Mouse (Mus musculus) stomach, embryonic 14.5 days (tissue): Measurements from ENCODE around the gene Hpcal4. TPM values are rescaled to one million over a fixed set of nuclear protein-coding genes. Genes with fewer than 3 reads are reported as not detected.
"Not testable (repeated sequence)": the region's sequence is repeated elsewhere in the genome, so short reads cannot be mapped to it uniquely, and the experiment has no call there.

Experiments
- ATAC-seq: fragments of 200-750 bp; cut with Nextera tagmentation; 2 replicates; pipeline ENCODE4 v1.8.0; 2017; ENCODE audit warnings: low read depth, moderate TSS enrichment; ENCODE audit not compliant: insufficient number of reproducible peaks, insufficient read depth, low FRiP score
- H3K27ac ChIP-seq: fragments of 300-500 bp; sonication (generic); 2 replicates; pipeline ENCODE4 v1.5.1; 2014; ENCODE audit warnings: mild to moderate bottlenecking, low read length, moderate library complexity, mixed read lengths
- H3K27me3 ChIP-seq: fragments of 300-500 bp; sonication (generic); 2 replicates; pipeline ENCODE4 v1.6.1; 2014; ENCODE audit warnings: low read length, control low read depth, mixed read lengths; ENCODE audit not compliant: control insufficient read depth, insufficient read depth
- H3K36me3 ChIP-seq: fragments of 300-500 bp; sonication (generic); 2 replicates; pipeline ENCODE4 v1.6.1; 2014; ENCODE audit warnings: mild to moderate bottlenecking, control low read depth, low read length, moderate library complexity, mixed read lengths; ENCODE audit not compliant: control insufficient read depth, insufficient read depth
- H3K4me1 ChIP-seq: fragments of 300-500 bp; sonication (generic); 2 replicates; pipeline ENCODE4 v1.6.1; 2014; ENCODE audit warnings: low read length, control low read depth, mixed read lengths; ENCODE audit not compliant: control insufficient read depth, insufficient read depth
- H3K4me2 ChIP-seq: fragments of 300-500 bp; sonication (generic); replicated peaks from 2 replicates; pipeline ENCODE4 v1.6.1; 2014; ENCODE audit warnings: low read depth, low read length, control low read depth
- H3K4me3 ChIP-seq: fragments of 300-500 bp; sonication (generic); 2 replicates; pipeline ENCODE4 v1.5.1; 2014; ENCODE audit warnings: low read depth, low read length, control low read depth
- H3K9ac ChIP-seq: fragments of 300-500 bp; sonication (generic); replicated peaks from 2 replicates; pipeline ENCODE4 v1.6.1; 2014; ENCODE audit warnings: low read depth, mild to moderate bottlenecking, control low read depth, low read length, moderate library complexity, mixed read lengths
- H3K9me3 ChIP-seq: fragments of 300-500 bp; sonication (generic); 2 replicates; pipeline ENCODE4 v1.6.1; 2016; ENCODE audit warnings: low read depth, low read length, control low read depth; ENCODE audit not compliant: control insufficient read depth
- WGBS: fragments of 180-500 bp; shearing (Covaris S2); extraction: QIAGEN DNeasy Blood & Tissue Kit; methylation state at CpG from one replicate; pipeline ENCODE4 v1.1.7; 2014; 5-methylcytosine and 5-hydroxymethylcytosine counted together
- polyA plus RNA-seq: library from polyadenylated mRNA; unstranded; fragments of >200 nt; fragmentation: Nextera tagmentation; extraction: Ambion mirVana; gene quantifications from 2 replicates; pipeline ENCODE4 v1.2.1, GENCODE M21; 2014

Gene Hpcal4
- polyA plus RNA-seq, 1 experiment from 2014 or later: 5.5 TPM

DNA sequence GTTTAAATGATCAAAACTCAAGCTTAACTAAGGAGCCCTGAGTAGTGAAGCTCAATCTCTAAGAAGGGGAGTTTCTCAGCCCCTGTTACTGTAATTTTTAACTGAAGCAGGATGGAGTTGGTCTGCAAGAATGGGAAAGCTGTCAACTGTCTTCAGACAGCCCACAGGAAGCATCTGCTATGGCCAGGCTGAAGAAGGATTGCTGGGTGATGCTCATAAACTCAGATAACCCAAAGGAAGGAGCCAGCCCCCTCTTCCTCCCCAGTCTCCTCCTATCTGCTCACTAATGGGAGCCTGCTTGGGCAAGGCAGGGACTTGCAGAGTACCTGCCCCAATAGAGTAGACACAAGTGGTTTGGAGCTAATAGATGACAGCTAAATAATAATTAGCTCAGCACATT, 27.2 kb upstream of the Hpcal4 start:
- no peaks in the 10 kb centered on the region for H3K9me3 ChIP-seq
- no peak overlapping the region for H3K4me2 ChIP-seq
- no peaks in the 10 kb centered on the region for H3K4me1 ChIP-seq
- ATAC-seq: no peak
- H3K36me3 ChIP-seq: no peaks in the 10 kb centered on the region
- H3K27me3 ChIP-seq: no peaks in the 10 kb centered on the region
- H3K4me3 ChIP-seq: no peak overlapping the region
- H3K9ac ChIP-seq: no peak overlapping the region
- H3K27ac ChIP-seq: no peak overlapping the region

- WGBS: 75% methylated on average over 6 of the region's 6 CpGs
- Histone ChIP-seq H3K27me3 (0 out of 2 replicates have a peak, but pooled peaks cover 4% of the 10 kb centered on the region), H3K27ac (no peak overlapping the region), H3K4me2 (no peak overlapping the region), H3K9ac (no peak overlapping the region), H3K4me1 (no peaks in the 10 kb centered on the region), H3K9me3 (no peaks in the 10 kb centered on the region), H3K4me3 (no peak overlapping the region), H3K36me3 (no peaks in the 10 kb centered on the region)
- no peak for ATAC-seq
These were observed 22.5 kb upstream of the Hpcal4 start for GRCm38 (mm10) chr4:123160571-123160970.

GRCm38 (mm10) chr4:123161251-123161650, 21.8 kb upstream of the Hpcal4 start:
- H3K4me1 ChIP-seq, H3K4me3 ChIP-seq, ATAC-seq, H3K27me3 ChIP-seq, H3K27ac ChIP-seq, H3K9me3 ChIP-seq, H3K36me3 ChIP-seq, H3K4me2 ChIP-seq, H3K9ac ChIP-seq: not testable (repeated sequence)
- WGBS: 73% methylated on average over 3 of the region's 3 CpGs

DNA sequence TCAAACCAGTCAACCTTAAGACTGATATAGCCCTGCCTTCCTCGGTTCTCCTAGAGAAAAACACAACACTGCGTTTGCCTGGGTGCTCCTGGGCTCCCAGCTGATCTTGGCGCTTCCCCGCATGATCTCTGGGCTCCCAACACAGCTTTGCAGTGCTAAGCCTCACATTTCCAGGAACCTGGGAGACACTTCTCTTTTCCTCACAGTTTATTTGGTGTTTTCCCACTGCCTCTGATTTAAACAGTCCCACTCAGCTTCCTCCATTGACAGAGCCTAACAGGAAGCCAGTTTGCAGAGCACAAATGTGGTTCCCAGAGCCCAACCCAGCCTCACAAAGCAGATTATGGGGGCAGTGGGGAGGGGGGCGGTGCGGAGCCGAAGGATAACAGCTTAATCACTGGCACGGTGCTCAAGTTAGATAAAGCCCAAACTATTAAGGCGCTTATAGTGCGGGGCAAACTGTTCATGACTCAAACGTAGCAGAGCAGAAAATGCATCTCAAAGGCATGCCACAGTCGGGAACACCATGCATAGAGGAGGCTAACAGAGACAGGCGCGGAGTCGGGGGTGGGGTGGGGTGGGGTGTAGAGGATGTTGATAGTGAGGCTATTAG, 20.6 kb upstream of the Hpcal4 start:
- H3K9ac ChIP-seq: no peak overlapping the region
- 14% methylated on average over 15 of the region's 15 CpGs for WGBS
- no peak for ATAC-seq

GRCm38 (mm10) chr4:123164157-123164556, 18.9 kb upstream of the Hpcal4 start:
- H3K4me2 ChIP-seq: no peak overlapping the region
- no peak overlapping the region for H3K4me3 ChIP-seq
- 56% methylated on average over 15 of the region's 15 CpGs for WGBS
- H3K27me3 ChIP-seq: 0 out of 2 replicates have a peak, but pooled peaks cover 4% of the 10 kb centered on the region
- H3K4me1 ChIP-seq: no peaks in the 10 kb centered on the region
- ATAC-seq: no peak
- no peaks in the 10 kb centered on the region for H3K9me3 ChIP-seq
- no peak overlapping the region for H3K9ac ChIP-seq
- H3K27ac ChIP-seq: no peak overlapping the region
- no peaks in the 10 kb centered on the region for H3K36me3 ChIP-seq

More for the DNA sequence above, 20.6 kb upstream of the Hpcal4 start:
- no peaks in the 10 kb centered on the region for H3K4me1 ChIP-seq
- H3K9me3 ChIP-seq: no peaks in the 10 kb centered on the region
- H3K36me3 ChIP-seq: no peaks in the 10 kb centered on the region
- no peak overlapping the region for H3K27ac ChIP-seq
- H3K4me2 ChIP-seq: 0 out of 2 replicates have a peak overlapping the region, but pooled peaks have one; percentile 17
- 0 out of 2 replicates have a peak, but pooled peaks cover 4% of the 10 kb centered on the region for H3K27me3 ChIP-seq
- H3K4me3 ChIP-seq: no peak overlapping the region

- H3K4me3 ChIP-seq: no peak overlapping the region
- no peaks in the 10 kb centered on the region for H3K9me3 ChIP-seq
- H3K4me1 ChIP-seq: no peaks in the 10 kb centered on the region
- H3K27ac ChIP-seq: no peak overlapping the region
- no peak overlapping the region for H3K9ac ChIP-seq
- no peaks in the 10 kb centered on the region for H3K36me3 ChIP-seq
- H3K4me2 ChIP-seq: no peak overlapping the region
- no peaks in the 10 kb centered on the region; the same call in 1 of the 2 replicates for H3K27me3 ChIP-seq
- ATAC-seq: no peak
These were observed 11.2 kb upstream of the Hpcal4 start for GRCm38 (mm10) chr4:123171811-123172210.

GRCm38 (mm10) chr4:123183239-123184056, 421 bp downstream of the Hpcal4 start:
- H3K36me3 ChIP-seq: no peaks in the 10 kb centered on the region
- peak overlapping the region; percentile 39 for H3K4me3 ChIP-seq
- WGBS: 12% methylated on average over 39 of the region's 44 CpGs
- no peak overlapping the region; the same call in 1 of the 2 replicates for H3K9ac ChIP-seq
- peak; percentile 86 for ATAC-seq
- H3K9me3 ChIP-seq: no peaks in the 10 kb centered on the region
- H3K4me1 ChIP-seq: peaks cover 5% of the 10 kb centered on the region; the same call in 1 of the 2 replicates
- H3K27me3 ChIP-seq: peaks cover 26% of the 10 kb centered on the region
- no peak overlapping the region for H3K27ac ChIP-seq
- H3K4me2 ChIP-seq: peak overlapping the region; percentile 77

GRCm38 (mm10) chr4:123184816-123185215, 1.8 kb downstream of the Hpcal4 start:
- Histone ChIP-seq H3K4me1 (peaks cover 5% of the 10 kb centered on the region; the same call in 1 of the 2 replicates), H3K4me3 (no peak overlapping the region), H3K4me2 (no peak overlapping the region), H3K27me3 (peaks cover 26% of the 10 kb centered on the region), H3K27ac (no peak overlapping the region), H3K9me3 (no peaks in the 10 kb centered on the region), H3K9ac (no peak overlapping the region), H3K36me3 (no peaks in the 10 kb centered on the region)
- WGBS: 41% methylated on average over 3 of the region's 3 CpGs
- ATAC-seq: no peak
